Mouse (Mus musculus): ENCODE results near the gene Idh3b.

Gene Idh3b

GRCm38 (mm10) chr2:130265520-130265919 is 18.8 kb downstream of the Idh3b start:
- DNase-seq (ENCODE audit: extremely low read depth, low read depth), result peak; percentile 76

DNA sequence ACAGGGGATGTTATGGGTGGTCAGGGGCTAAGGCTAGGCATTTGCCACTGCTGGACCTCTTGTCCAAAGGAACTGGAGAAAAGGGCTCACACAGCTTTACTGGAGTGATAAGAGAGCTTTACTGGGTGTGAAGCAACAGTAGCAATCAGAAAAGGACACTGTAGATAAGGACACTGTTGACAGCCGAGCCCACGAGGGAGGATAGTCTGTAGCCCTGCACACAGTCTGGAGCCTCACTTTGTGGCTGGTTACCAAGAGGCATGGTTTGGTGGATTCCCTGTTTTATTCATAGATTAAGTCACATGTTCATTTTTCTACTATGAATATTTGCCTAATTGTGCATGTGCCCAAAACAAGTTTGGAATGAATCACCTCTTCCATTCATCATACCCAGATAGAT is 21.9 kb downstream of the Idh3b start:
- peak; percentile 55 for DNase-seq (ENCODE audit: extremely low read depth, low read depth)

GRCm38 (mm10) chr2:130261914-130262313 is 22.4 kb downstream of the Idh3b start:
- no peak for DNase-seq (ENCODE audit: extremely low read depth, low read depth)

DNA sequence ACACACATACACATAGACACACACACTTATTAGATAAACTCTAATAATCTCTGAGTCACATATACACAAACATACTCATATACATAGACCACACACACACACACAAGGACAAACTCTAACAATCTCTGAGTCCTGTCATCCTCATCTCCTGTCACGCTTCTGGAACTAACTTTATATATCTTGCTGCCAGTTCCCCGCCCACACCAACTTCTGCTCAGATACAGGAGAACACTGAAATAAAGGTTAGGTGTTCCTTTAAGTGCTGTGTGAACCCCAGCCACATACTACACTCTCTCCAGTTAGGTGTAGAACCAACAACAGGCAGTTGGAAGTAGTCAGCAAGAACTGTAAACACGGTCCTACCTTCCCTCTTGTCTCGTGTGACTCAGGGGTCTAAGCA is 23.5 kb downstream of the Idh3b start:
- no peak for DNase-seq (ENCODE audit: extremely low read depth, low read depth)

DNA sequence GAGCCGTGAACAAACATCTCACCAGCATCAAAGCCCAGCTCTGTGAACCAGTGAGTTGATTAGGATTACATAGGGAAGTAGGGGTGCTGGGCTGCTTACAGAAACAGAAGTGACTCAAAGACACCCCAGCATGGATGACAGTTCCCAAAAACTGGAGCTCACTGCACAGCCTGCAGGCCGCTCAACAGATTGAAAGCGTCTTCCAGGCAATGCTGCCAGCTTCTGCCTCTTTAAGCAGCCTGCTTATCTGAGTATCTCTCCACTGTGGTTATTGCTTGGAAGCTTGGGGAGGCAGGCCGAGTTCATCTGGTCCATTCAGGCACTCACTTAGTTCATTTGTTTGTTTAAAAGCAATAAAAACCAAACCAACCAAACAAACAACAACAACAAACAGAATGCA is 27.6 kb downstream of the Idh3b start:
- no peak for DNase-seq (ENCODE audit: extremely low read depth, low read depth)

- DNase-seq (ENCODE audit: extremely low read depth, low read depth), result no peak
These were observed 36.1 kb downstream of the Idh3b start for GRCm38 (mm10) chr2:130248226-130248625.

- peak; percentile 43 for DNase-seq (ENCODE audit: extremely low read depth, low read depth)
These were observed 37.4 kb downstream of the Idh3b start for GRCm38 (mm10) chr2:130246912-130247311.

All from MEL-GATA-1-ER (cell line).